Mouse (Mus musculus) erythroblast, embryonic 14.5 days (primary cell): ENCODE measurements around the gene Anks1b.

ENCODE experiments used
- GATA1 ChIP-seq: IDR thresholded peaks from 2 replicates; pipeline ENCODE4 v1.6.1; 2012; ENCODE audit warnings: low read length, inconsistent platforms, mixed read lengths
- TAL1 ChIP-seq: IDR thresholded peaks from 3 replicates; pipeline ENCODE4 v1.6.1; 2012; ENCODE audit warnings: low read length, inconsistent platforms, mixed read lengths

GRCm38 (mm10) chr10:90003980-90004729, 130.8 kb downstream of the Anks1b start:
- no peak for TF ChIP-seq TAL1
- no peak for TF ChIP-seq GATA1
